Mouse (Mus musculus): Measurements from ENCODE around the gene Bik.

Bik gene

DNA sequence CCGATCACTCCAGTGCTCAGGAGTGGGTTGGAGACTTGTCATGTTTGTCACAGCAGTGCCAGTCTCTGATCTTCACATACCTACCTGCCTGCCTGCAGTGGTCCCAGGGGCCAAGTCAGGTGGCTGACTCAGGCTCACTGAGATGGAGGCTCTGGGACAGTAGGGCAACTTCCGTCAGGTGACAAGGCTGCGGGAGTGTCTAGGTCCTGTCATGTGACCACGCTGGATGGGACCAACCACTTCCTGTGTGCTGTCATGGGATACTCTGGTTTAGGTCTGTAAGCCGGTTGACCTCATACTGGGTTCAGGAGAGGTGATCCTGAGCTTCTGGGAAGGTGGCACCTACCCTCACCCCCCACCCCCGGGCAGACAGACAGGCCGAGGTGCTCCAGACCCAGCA, 19.4 kb downstream of the Bik start:
- no peak for DNase-seq (ENCODE audit: low spot score in 2 of 2)

DNA sequence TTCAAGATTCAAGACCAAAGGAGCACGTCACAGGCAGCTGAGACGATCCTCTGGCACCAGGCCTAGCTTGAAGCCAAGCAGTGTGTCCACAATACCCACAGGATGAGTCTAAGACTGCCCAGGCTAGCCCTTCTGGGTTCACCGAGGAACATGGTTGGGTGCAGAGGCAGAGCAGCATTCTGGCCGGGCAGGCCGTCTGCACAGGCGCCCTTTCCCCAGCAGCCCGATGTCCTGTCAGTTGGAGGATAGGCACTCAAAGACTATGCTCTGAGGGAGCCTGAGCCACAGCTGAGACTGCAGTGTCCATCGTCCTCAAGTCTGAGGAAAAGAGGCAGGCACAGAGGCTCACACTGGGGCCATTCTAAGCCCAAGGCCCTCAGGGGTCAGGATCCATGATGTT, 20.5 kb downstream of the Bik start:
- no peak for DNase-seq (ENCODE audit: low spot score in 2 of 2)

DNA sequence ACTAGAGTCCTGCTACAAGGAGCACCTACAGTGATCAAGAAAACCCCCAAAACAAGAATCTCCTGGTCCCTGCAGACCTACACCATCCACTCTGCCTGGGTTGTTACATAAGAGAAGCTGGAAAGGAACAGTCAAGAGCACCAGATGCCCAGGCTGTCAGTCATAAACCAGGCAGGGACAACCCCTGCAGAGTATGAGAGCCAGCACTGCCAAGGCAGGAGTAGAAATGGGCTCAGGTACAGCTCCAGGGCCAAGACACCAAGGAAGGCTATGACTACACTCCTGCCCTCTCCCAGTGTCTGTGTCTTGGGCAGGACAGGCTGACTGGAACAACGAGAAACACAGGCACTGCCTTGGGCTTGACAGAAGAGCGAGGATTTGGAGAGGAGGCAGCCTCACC, 23.5 kb downstream of the Bik start:
- DNase-seq (ENCODE audit: low spot score in 2 of 2) = no peak

DNA sequence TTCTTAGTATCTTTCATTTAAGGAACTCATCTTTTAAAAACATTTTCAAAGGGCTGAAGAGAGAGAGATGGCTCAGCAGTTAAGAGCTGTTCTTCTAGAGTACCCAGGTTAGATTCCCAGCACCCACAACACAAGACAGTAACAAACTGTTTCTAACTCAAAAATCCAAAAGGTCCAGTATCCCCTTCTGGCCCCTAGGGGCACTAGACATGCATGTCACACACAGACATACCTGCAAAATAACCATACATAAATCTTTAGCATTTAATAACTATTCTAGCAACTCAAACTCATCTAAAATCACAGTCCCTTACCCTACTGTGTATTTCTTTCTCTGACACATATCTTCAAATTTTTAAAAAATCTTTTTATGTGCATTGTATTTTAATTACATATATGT, 27.2 kb downstream of the Bik start:
- no peak for DNase-seq (ENCODE audit: low spot score in 2 of 2)

DNA sequence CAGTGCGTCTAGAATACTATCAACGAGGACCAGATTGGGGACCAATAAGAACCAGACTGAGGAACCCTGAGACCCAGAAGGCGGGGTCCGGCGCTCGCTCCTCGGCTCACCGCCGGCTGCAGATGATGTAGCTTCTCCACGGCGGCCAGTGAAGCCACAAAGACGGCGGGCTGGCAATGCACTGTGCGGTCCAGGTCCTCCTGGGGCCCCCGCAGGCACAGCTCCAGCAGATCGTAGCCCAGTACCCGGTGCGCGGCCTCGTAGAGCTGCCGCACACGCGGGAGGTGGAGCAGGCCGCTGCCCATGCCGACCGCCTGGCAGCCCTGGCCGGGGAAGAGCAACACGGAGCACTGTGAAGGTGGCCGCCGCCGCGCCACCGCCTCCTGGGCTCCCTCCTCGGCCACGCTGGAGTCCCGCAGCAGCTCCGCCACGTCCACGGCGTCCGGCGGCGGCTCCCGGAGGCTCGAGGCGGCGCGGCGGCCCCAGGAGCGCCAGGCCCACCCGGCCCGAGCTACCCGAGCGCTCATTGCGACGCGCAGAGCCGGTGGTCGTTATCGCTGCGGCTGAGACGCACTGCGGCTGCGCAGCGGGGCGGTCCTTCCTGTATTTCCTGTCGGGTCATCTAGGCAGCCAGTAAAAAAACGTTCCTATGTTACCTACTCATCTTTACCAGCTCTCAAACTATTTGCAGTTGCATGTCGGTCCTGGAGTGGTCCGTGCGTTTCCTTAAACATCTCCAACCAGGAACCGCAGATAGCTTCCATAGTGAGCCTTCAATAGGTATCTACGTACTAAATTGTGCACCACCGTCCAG, 28.7 kb downstream of the Bik start:
- peak; percentile 65 to 85 for DNase-seq (ENCODE audit: low spot score in 2 of 2)

DNA sequence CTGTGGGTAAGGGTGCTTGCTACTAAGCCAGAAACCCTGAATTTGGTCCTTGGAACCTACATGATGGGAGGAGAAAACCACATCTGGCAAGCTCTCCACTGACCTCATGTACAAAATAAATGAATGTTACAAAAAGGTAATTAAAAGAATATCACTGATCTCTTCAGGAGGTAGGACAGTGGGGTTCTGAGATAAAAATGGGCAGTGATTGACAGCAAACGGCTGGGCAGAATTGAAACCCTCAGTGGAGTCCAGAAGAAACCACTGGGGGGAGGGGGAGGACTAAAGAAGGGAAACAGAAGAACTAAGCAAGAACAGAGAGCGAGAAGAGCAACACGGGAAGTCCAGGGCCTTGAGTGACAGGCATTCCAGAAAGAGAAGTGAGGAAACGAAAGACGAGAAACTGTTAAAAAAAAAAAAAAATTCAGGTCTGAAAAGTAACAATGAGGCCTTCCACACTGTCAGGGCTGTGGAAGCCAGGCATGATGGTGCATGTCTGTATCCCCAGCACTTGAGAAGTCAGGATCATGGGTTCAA, 34.3 kb downstream of the Bik start:
- DNase-seq (ENCODE audit: low spot score in 2 of 2) = no peak

DNA sequence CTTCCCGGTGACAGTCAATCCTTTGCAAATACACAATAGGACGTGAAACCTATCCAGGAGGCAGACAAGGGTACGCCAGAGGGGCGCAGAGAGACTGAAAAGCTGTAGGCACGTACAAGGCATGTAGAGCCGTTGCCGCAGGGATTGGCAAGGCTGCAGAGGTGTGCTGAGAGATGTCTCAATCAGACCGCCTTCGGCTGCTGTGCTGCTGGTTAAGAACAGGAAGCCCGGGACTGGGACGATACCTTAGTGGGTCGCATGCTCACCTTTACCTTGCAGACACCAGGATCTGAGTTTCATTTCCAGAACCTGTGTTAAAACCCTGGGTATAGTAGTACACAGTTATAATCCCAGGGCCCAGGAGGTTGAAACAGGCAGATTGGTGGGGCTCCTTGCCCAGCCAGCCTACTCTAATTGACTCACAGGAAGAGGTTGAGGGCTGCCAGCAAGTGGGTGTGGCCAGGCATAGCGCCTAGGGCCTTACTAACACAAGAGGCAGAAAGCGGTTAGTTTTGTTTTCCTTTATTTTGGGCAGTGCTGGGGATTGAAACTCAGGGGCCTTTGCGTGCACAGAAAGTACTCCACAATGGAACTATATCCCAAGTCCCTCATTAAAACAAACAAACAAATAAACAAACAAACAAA, 36.1 kb downstream of the Bik start:
- DNase-seq (ENCODE audit: low spot score in 2 of 2) = no peak

DNA sequence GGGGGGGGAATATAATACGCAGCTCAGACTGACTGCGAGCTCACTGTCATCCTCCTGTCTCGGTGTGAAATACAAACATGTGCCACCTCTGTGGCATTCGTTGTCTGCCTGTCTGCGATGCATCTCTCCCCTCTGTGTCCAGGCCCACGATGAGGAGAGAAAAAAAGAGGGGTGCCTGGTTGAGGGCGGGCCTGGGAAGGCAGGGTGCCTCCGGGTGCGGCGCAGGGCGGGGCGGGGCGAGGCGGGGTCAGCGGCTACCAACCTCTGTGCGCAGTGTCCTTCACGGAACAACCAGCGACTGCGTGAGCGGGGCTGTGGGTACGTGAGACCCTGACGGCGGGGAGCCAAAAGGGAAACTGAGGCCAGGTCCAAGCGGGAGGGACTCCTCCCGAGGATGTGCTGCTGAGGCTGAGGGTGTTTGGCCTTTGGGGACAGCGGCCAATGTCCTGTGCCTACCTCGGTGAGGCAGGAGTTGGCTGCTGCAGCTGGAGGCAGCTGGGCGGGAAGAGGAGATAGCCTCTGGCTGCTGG, 36.7 kb downstream of the Bik start, which contains the start of the genes Tspo and Mcat:
Gene Tspo, plus strand, starts transcription at position 266 of the 530 bp plus-strand sequence.
Gene Mcat, minus strand, starts transcription at position 461 of the 530 bp plus-strand sequence.
- no peak for DNase-seq (ENCODE audit: low spot score in 2 of 2)

DNA sequence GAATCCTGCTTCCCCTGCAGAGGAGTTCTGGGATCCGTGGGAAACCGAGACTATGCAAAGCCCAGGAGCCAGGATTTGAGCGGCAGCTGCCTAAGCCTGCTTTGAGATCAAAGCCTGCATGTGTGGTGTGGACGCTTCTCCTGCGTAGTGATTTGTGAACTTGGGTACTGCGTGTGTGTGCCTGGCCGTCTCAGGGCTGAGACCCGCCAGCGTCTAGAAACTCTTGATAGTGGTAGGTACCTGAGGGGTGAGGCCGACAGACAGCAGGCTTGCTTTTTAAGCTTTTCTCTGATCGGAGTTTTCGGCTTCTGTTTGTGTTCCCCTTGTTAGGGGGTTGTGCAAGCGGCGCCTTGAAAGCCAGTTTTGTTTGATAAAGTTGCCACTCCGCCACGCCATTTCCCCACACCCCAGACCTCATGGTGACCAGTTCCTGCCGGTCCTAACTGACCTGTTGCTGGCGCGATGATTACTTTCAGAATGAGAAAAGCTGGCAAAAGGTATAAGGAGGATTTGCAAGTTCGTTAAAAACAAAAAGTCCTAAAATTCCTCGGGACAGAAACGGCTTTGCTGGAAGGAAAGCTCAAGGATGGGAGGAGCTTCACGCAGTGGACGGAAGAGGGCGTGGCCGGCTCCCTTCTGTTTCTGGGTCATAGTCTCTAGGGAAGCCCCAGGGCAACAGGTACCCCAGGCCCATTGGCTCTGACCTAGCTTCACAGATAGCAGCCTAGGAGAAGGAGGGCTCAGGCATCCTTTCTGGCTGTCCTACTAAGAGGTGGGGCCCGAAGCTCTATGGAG, 37.4 kb downstream of the Bik start:
- no peak for DNase-seq (ENCODE audit: low spot score in 2 of 2)

DNA sequence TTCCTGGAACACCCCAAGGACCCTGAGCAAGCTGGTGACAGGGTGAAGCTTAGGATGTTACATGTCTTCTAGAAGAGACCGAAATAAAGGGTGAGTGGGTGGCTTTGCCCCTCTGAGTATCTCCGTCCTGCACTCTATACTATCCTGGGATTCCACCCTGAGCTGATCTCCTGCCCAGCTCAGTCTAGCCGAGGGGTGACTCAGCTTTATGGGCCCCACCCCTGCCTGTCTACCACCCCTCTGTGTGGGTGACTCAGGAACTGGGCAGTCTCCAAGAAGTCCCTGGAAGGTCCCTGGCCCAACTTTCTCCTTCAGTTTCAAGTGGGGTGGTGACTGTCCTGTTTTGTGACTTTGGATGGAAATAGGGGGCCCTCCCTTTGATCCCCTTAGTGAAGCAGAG, 38.8 kb downstream of the Bik start:
- no peak for DNase-seq (ENCODE audit: low spot score in 2 of 2)

DNA sequence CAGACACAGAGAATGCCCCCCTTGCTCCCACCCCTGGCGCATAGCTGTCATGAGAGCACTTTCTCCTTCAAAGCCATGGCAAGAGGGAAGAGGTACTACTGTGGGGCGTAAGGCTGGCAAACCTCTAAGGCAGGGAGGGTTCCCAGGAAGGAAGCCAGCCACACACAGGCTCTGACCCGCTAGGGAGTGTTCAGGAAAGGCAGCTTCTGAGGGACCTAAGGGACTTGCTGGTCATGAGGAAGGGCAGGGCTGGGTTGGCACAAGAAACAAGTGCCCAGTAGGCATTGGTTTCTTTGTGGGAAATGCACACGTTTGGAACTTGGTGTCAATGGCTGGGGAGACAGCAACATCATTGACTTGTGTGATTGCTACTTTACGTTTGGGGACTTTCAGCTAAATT, 39.3 kb downstream of the Bik start:
- DNase-seq (ENCODE audit: low spot score in 2 of 2) = no peak

DNA sequence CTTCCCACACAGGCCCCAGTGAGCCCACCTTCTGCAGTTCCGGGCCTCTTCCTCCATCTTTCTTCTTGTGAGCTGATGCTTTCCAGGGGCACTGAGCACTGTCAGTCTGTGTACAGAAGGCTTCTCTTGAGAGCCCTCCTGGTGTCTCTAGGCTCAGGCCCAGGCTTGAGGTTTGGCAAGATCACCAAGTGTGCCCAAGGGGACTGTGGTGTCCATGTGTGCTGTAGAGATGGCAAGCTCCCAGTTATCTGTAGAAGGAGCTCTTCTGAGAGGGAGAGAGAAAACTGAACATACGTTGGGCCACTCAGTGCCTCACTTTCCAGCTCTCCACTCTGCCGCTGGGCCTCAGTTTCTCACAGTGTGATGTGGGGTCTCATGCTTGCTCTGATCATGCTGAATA, 41.1 kb downstream of the Bik start:
- no peak for DNase-seq (ENCODE audit: low spot score in 2 of 2)

DNA sequence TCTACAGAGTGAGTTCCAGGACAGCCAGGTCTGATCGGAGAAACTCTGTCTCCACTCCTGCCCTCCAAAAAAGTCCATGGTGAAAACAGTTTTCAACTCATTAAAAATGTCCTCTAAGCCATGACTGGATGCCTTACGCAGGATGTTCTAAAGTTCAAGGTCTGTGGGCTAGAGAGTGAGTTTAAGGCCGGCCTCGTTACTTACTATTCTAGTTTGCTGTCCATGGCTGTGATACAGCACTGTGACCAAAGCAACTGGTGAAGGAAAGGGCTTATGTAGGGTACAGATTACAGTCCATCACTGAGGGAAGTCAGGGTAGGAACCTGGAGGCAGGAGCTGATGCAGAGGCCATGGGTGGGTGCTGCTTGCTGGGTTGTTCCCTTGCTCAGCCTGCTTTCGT, 41.9 kb downstream of the Bik start:
- DNase-seq (ENCODE audit: low spot score in 2 of 2) = no peak

DNA sequence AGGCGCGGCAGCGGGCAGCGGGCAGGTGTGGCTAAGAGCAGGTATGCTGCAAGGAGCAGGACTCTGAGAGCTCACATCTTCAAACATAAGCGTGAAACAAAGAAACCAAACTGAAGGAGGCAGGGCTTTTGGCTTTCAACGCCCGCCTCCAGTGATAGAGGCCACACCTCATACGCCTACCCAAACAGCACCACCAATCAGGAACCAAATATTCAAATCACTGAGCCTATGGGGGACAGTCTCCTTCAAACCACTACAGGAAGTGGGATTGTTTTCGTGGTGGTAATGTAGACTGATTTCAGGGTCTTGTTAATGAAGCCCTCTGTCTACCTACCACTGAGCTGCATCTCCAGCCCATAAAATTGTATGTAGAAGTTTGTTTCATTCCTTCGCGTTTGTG, 43.0 kb downstream of the Bik start:
- no peak for DNase-seq (ENCODE audit: low spot score in 2 of 2)

DNA sequence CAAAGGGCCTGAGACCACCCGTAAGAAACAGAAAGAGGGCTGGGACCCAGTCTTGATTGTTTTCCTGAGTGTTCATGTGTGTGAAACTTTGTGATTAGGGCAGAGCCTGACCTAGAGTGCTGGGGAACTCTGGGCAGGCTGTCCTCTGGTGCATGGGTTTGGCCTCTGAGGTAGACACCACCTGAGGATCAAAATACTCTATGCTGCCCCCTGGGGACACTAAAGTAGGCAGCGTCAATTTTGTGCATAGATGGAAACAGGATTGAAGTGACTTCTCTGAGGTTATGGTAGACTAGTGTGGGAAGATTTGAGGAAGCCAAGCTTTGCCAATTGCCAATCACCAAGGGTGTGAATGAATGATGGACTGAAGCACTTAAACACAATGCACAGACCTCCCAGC, 44.0 kb downstream of the Bik start:
- DNase-seq (ENCODE audit: low spot score in 2 of 2) = no peak

DNA sequence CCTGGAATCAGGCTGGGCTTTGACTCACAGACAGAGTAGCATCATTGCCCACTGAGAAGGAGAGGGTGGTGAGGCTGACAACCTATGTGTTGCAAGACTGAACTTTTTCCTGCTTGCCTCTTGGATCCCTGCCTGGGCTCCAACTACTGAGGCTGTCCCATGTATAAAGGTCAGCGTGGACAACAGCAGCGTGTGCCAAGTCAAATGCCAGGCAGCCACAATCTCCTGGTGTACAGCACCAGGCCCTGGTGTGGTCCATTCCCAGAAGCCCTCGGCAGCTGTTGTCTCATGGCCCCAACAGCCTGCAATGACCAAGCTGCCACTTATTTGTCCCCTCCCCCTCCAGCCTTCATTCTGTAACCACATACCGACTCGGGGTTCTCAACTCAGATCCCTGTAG, 45.0 kb downstream of the Bik start:
- DNase-seq (ENCODE audit: low spot score in 2 of 2) = no peak

DNA sequence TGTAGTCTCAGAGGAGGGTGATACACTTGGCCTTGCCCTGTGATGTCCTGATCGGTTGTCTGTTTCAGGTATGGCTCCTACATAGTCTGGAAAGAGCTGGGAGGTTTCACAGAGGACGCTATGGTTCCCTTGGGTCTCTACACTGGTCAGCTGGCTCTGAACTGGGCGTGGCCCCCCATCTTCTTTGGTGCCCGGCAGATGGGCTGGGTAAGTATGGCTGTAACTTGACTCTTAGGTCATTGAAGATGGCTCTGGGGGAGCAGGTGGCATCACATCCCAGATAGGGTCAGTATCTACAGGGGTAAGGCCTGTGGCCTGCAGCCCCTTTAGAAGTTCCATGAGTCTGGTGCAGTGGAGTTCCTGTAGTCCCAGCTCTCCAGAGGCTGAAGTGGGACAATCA, 45.5 kb downstream of the Bik start:
- DNase-seq (ENCODE audit: low spot score in 2 of 2) = no peak

DNA sequence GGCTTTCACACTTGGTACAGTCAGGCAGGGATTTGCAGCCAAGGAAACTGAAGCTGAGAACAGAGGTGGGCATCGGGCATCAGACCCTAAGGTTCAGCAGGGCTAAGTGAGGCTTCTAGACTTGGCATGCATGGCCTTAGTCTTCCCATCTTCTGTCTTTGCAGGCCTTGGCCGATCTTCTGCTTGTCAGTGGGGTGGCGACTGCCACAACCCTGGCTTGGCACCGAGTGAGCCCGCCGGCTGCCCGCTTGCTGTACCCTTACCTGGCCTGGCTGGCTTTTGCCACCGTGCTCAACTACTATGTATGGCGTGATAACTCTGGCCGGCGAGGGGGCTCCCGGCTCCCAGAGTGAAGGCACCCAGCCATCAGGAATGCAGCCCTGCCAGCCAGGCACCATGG, 46.9 kb downstream of the Bik start:
- DNase-seq (ENCODE audit: low spot score in 2 of 2) = no peak

DNA sequence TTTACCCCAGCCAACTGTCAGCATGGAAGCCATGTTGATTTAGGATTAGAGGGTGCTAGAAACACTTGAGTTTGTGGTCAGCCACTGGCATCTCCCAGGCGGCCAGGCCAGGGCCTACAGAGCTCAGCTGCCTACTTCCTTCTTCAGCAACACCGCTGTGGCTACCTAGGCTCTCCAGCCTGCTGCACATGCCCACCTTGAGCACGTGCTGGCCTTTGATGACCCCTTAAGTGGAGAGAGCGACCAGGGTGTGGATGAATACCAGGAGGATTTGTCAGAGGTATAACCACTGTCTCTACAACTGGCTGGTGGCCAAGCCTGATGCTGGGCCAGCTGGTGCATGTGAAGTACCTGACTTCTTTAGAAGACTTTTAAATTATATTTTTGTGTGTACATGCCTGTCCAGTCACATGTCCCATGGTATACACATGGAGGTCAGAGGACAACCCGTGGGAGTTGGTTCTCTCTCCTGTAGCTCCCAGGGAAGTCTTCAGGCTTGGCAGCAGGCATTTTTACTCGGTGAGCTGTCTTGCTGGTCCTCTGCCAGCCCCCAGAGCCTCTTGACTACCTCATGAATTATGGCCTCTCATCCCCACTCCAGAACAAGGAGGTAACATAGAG, 48.2 kb downstream of the Bik start:
- no peak for DNase-seq (ENCODE audit: low spot score in 2 of 2)

DNA sequence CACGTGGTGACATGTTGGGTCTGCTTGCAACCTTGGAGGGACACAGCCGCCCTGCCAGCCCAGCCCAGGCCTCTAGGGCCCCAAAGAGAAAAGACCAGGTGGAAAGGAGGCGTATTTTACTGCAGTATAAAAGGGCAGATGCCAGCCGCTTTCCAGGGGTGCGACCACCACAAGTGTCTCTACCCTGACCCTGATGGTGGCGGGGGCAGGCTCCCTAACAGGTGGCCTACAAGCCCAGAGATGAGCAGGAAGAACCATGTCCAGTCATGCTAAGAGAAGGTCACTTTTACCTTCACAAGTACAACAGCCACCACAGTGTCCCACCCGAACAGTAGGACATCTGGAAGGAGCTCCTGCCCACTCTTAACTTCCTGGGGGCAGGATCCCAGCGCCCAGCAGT, 48.9 kb downstream of the Bik start:
- DNase-seq (ENCODE audit: low spot score in 2 of 2) = no peak

DNA sequence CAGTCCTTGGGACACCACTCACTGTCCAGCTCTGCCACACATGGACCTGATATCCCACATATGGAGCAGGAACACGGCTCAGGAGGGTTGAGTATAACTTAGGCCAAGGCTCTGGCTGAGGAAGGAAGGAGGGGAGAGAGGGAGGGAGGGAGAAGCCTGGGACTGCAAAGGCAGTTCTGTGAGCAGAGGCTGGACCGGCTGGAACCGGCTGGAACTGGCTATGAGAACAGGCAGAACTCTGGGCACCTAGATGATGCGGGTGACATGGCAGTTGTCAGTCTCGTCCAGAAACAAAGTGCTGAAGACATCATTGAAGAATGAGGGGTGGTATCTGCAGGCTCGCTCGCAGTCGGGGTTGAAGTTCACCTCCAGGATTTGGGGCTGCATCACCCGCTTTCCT, 50.0 kb downstream of the Bik start:
- no peak for DNase-seq (ENCODE audit: low spot score in 2 of 2)

DNA sequence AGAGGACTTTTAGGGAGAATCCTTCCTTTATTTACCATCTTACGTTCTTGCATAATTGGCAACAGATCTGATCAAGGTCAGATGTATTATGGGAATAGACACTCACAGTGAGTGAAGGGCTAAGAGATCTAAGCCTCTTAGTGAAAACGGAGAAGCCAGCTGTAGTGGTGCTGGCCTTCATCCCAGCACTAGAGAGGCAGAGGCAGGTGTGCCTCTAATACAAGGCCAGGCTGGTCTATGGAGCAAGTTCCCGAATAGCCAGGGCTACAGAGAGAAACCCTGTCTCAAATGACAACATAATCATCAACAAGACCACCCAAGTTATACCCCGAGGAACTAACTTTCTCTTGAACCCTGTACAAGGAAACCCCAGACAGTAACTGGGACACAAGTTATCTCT, 56.3 kb downstream of the Bik start:
- no peak for DNase-seq (ENCODE audit: low spot score in 2 of 2)

Data from frontal cortex, postnatal 25 days (tissue).